Mouse (Mus musculus) spleen, postnatal 0 days (tissue): ENCODE results near the gene Gm49387. TPM values are rescaled to one million over a fixed set of nuclear protein-coding genes. Genes with fewer than 3 reads are reported as not detected.

Experiments used
- polyA plus RNA-seq: library from polyadenylated mRNA; unstranded; fragments of >200 nt; fragmentation: Nextera tagmentation; extraction: Ambion mirVana; gene quantifications from 2 replicates; pipeline ENCODE4 v1.2.1, GENCODE M21; 2015

Gm49387 gene
- 0.12 TPM in 1 of 2 replicates, not detected in the other for polyA plus RNA-seq

GRCm38 (mm10) chr14:31640346-31640889 is at the start of gene Gm49387:
Gm49387 (minus strand) TSS chr14:31640878.

DNA sequence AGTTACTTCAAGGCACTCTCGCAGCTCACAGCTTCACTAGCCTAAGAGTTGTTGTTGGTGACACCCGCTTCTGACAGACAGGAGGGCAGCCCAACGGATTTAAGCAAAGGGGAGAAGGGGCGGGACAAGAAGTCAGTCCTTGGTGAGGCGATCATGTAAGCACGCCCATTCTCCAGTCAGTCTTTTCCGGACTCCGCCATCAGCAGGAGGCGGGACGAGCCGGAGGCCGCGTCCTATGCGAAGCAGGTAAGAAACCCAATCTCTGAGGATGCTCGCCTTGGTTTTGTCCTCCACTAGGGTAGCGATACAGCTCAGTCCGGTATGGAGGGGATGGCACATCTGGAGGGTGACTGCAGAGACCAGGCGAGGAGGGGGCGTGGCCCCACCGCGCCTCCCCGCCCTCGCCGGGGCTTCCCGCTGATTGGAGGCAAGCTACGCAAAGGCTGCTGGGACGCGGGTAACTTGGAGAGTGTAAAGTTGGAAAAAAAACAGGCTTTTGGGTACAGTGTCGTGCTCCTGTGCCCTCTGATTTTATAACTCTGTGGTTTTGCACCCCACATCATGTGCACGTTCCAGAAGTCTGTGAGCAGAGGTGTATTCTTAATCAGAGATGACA is 320 bp upstream of the Gm49387 start, which contains the start of the genes Btd and Hacl1:
Btd (plus strand) TSS at position 139 of the 616 bp plus-strand sequence.
Hacl1 (minus strand) TSS at position 397 of the 616 bp plus-strand sequence.

GRCm38 (mm10) chr14:31591243-31591642 is 49.4 kb downstream of the Gm49387 start, which contains the start of gene Colq:
Colq (minus strand) TSS chr14:31591343.

Other genes with a start within 250 kb of the Gm49387 start
- gene Sh3bp5, start 204.8 kb downstream of the Gm49387 start, polyA plus RNA-seq = 20.2 and 31.5 TPM in 2 replicates
- gene Eaf1, start 146.5 kb downstream of the Gm49387 start, polyA plus RNA-seq = 19.8 and 20.8 TPM in 2 replicates
- 42.0 and 50.2 TPM in 2 replicates for gene Mettl6, start 145.8 kb downstream of the Gm49387 start, polyA plus RNA-seq
- 0.34 and 0.97 TPM in 2 replicates for gene Colq, start 49.5 kb downstream of the Gm49387 start, polyA plus RNA-seq
- gene Btd, start 150 bp upstream of the Gm49387 start, polyA plus RNA-seq = 9.9 and 12.0 TPM in 2 replicates
- 15.0 and 15.1 TPM in 2 replicates for gene Hacl1, start 408 bp upstream of the Gm49387 start, polyA plus RNA-seq
- 5.2 and 6.3 TPM in 2 replicates for gene Ankrd28, start 189.8 kb upstream of the Gm49387 start, polyA plus RNA-seq